Mouse (Mus musculus): ENCODE data around the gene Spib. TPM values are rescaled to one million over a fixed set of nuclear protein-coding genes. Genes with fewer than 3 reads are reported as not detected.
A peak's percentile ranks its signal among the peaks of the same experiment; 100 is the strongest.

The Spib gene
- polyA plus RNA-seq, 1 experiment from 2014 or later = 0.08 TPM

- Histone ChIP-seq H3K4me3 (no peak overlapping the region), H3K4me2 (replicated peaks) (no peak overlapping the region), H3K27ac (no peak overlapping the region), H3K9ac (no peak overlapping the region), H3K9me3 (replicated peaks) (no peaks in the 10 kb centered on the region), H3K4me1 (peaks cover 19% of the 10 kb centered on the region), H3K36me3 (peaks cover 61% of the 10 kb centered on the region), H3K27me3 (no peaks in the 10 kb centered on the region)
- 96% methylated on average over 5 of the region's 5 CpGs for WGBS
- no peak for ATAC-seq (ENCODE audit: low FRiP score)
Observed at GRCm38 (mm10) chr7:44491391-44491790, 40.5 kb downstream of the Spib start.

- ATAC-seq (ENCODE audit: low FRiP score) = no peak
- peaks cover 13% of the 10 kb centered on the region for H3K4me1 ChIP-seq
- WGBS = 92% methylated on average over 4 of the region's 4 CpGs
- peaks cover 61% of the 10 kb centered on the region for H3K36me3 ChIP-seq
- H3K4me3 ChIP-seq = no peak overlapping the region
- no peak overlapping the region for H3K4me2 ChIP-seq (replicated peaks)
- no peaks in the 10 kb centered on the region for H3K9me3 ChIP-seq (replicated peaks)
- no peak overlapping the region for H3K9ac ChIP-seq
- no peak overlapping the region for H3K27ac ChIP-seq
- H3K27me3 ChIP-seq = no peaks in the 10 kb centered on the region
Observed at GRCm38 (mm10) chr7:44490281-44490680, 41.6 kb downstream of the Spib start.

- no peak for ATAC-seq (ENCODE audit: low FRiP score)
- 94% methylated on average over 8 of the region's 8 CpGs for WGBS
- Histone ChIP-seq H3K4me1 (peaks cover 5% of the 10 kb centered on the region), H3K4me3 (no peak overlapping the region), H3K4me2 (replicated peaks) (no peak overlapping the region), H3K27ac (no peak overlapping the region), H3K36me3 (peaks cover 51% of the 10 kb centered on the region), H3K9ac (no peak overlapping the region), H3K9me3 (replicated peaks) (no peaks in the 10 kb centered on the region), H3K27me3 (no peaks in the 10 kb centered on the region)
Observed at GRCm38 (mm10) chr7:44488545-44488944, 43.3 kb downstream of the Spib start.

- Histone ChIP-seq H3K4me1 (peaks cover 5% of the 10 kb centered on the region), H3K4me2 (replicated peaks) (no peak overlapping the region), H3K9ac (no peak overlapping the region), H3K27me3 (no peaks in the 10 kb centered on the region), H3K4me3 (no peak overlapping the region), H3K36me3 (peaks cover 45% of the 10 kb centered on the region), H3K27ac (no peak overlapping the region), H3K9me3 (replicated peaks) (no peaks in the 10 kb centered on the region)
- WGBS = 89% methylated on average over 7 of the region's 7 CpGs
- no peak for ATAC-seq (ENCODE audit: low FRiP score)
Observed at GRCm38 (mm10) chr7:44487936-44488335, 43.9 kb downstream of the Spib start.

GRCm38 (mm10) chr7:44486927-44487575 is 44.8 kb downstream of the Spib start:
- no peaks in the 10 kb centered on the region for H3K9me3 ChIP-seq (replicated peaks)
- H3K27ac ChIP-seq = peak overlapping the region; percentile 19; the same call in 1 of the 2 replicates
- H3K4me2 ChIP-seq (replicated peaks) = no peak overlapping the region
- H3K4me1 ChIP-seq = peaks cover 5% of the 10 kb centered on the region
- H3K27me3 ChIP-seq = peaks cover 7% of the 10 kb centered on the region
- H3K9ac ChIP-seq = 0 out of 2 replicates have a peak overlapping the region, but pooled peaks have one; percentile 15
- H3K4me3 ChIP-seq = no peak overlapping the region
- H3K36me3 ChIP-seq = peaks cover 37% of the 10 kb centered on the region
- ATAC-seq (ENCODE audit: low FRiP score) = no peak
- WGBS = 61% methylated on average over 13 of the region's 13 CpGs

- Histone ChIP-seq H3K27ac (no peak overlapping the region), H3K36me3 (peaks cover 23% of the 10 kb centered on the region), H3K9me3 (replicated peaks) (no peaks in the 10 kb centered on the region), H3K9ac (no peak overlapping the region), H3K4me3 (no peak overlapping the region), H3K27me3 (peaks cover 18% of the 10 kb centered on the region), H3K4me1 (peaks cover 5% of the 10 kb centered on the region), H3K4me2 (replicated peaks) (no peak overlapping the region)
- 78% methylated on average over 7 of the region's 7 CpGs for WGBS
- ATAC-seq (ENCODE audit: low FRiP score) = no peak
Observed at GRCm38 (mm10) chr7:44485572-44486195, 46.2 kb downstream of the Spib start.

GRCm38 (mm10) chr7:44484841-44485571 is 46.9 kb downstream of the Spib start:
- no peak overlapping the region for H3K4me2 ChIP-seq (replicated peaks)
- peaks cover 25% of the 10 kb centered on the region for H3K27me3 ChIP-seq
- no peaks in the 10 kb centered on the region for H3K9me3 ChIP-seq (replicated peaks)
- peaks cover 16% of the 10 kb centered on the region for H3K36me3 ChIP-seq
- WGBS = 40% methylated on average over 5 of the region's 5 CpGs
- H3K9ac ChIP-seq = no peak overlapping the region
- H3K4me1 ChIP-seq = peaks cover 5% of the 10 kb centered on the region
- H3K4me3 ChIP-seq = no peak overlapping the region
- ATAC-seq (ENCODE audit: low FRiP score) = peak; percentile 78
- H3K27ac ChIP-seq = no peak overlapping the region

GRCm38 (mm10) chr7:44484109-44484508 is 47.8 kb downstream of the Spib start:
- Histone ChIP-seq H3K4me3 (no peak overlapping the region), H3K27me3 (peaks cover 34% of the 10 kb centered on the region), H3K4me2 (replicated peaks) (no peak overlapping the region), H3K27ac (no peak overlapping the region), H3K36me3 (peaks cover 8% of the 10 kb centered on the region), H3K9me3 (replicated peaks) (no peaks in the 10 kb centered on the region), H3K9ac (no peak overlapping the region), H3K4me1 (peaks cover 5% of the 10 kb centered on the region)
- no peak for ATAC-seq (ENCODE audit: low FRiP score)
- 100% methylated on average over 1 of the region's 1 CpGs for WGBS

- ATAC-seq (ENCODE audit: low FRiP score) = no peak
- no peak overlapping the region for H3K27ac ChIP-seq
- 80% methylated on average over 3 of the region's 3 CpGs for WGBS
- H3K27me3 ChIP-seq = peaks cover 45% of the 10 kb centered on the region
- H3K9me3 ChIP-seq (replicated peaks) = no peaks in the 10 kb centered on the region
- no peak overlapping the region for H3K4me3 ChIP-seq
- H3K4me1 ChIP-seq = peaks cover 5% of the 10 kb centered on the region
- H3K36me3 ChIP-seq = no peaks in the 10 kb centered on the region
- no peak overlapping the region for H3K4me2 ChIP-seq (replicated peaks)
- H3K9ac ChIP-seq = no peak overlapping the region; the same call in 1 of the 2 replicates
Observed at GRCm38 (mm10) chr7:44482836-44483435, 48.9 kb downstream of the Spib start.

Small RNA genes lying within 50 kb of the gene (microRNA-seq; reads per million reads assigned to microRNA genes)
- not detected for gene Mir7053

Other genes starting within 250 kb of the Spib start
- 2.0 and 2.9 TPM in 2 replicates for gene Clec11a, start 225.2 kb downstream of the Spib start, polyA plus RNA-seq (2016; fragmentation: Nextera tagmentation; extraction: Ambion mirVana)
- 12.5 and 12.8 TPM in 2 replicates for gene Shank1, start 221.8 kb downstream of the Spib start, polyA plus RNA-seq (2016; fragmentation: Nextera tagmentation; extraction: Ambion mirVana)
- 6.8 and 7.5 TPM in 2 replicates for gene Syt3, start 148.0 kb downstream of the Spib start, polyA plus RNA-seq (2016; fragmentation: Nextera tagmentation; extraction: Ambion mirVana)
- 1.1 and 1.9 TPM in 2 replicates for gene 1700008O03Rik, start 146.3 kb downstream of the Spib start, polyA plus RNA-seq (2016; fragmentation: Nextera tagmentation; extraction: Ambion mirVana)
- gene Lrrc4b, start 103.1 kb downstream of the Spib start, polyA plus RNA-seq (2016; fragmentation: Nextera tagmentation; extraction: Ambion mirVana) = 12.6 and 12.7 TPM in 2 replicates
- 1.3 and 3.9 TPM in 2 replicates for gene Aspdh, start 66.7 kb downstream of the Spib start, polyA plus RNA-seq (2016; fragmentation: Nextera tagmentation; extraction: Ambion mirVana)
- gene Josd2, start 64.1 kb downstream of the Spib start, polyA plus RNA-seq (2016; fragmentation: Nextera tagmentation; extraction: Ambion mirVana) = 60.5 and 65.1 TPM in 2 replicates
- gene Emc10, start 35.5 kb downstream of the Spib start, polyA plus RNA-seq (2016; fragmentation: Nextera tagmentation; extraction: Ambion mirVana) = 134 and 142 TPM in 2 replicates
- gene Fam71e1, start 35.5 kb downstream of the Spib start, polyA plus RNA-seq (2016; fragmentation: Nextera tagmentation; extraction: Ambion mirVana) = 25.2 and 26.0 TPM in 2 replicates
- gene Mybpc2, start 7.4 kb downstream of the Spib start, polyA plus RNA-seq (2016; fragmentation: Nextera tagmentation; extraction: Ambion mirVana) = 0.22 TPM in 1 of 2 replicates, not detected in the other
- gene Pold1, start 16.8 kb upstream of the Spib start, polyA plus RNA-seq (2016; fragmentation: Nextera tagmentation; extraction: Ambion mirVana) = 72.1 and 73.5 TPM in 2 replicates
- gene Nr1h2, start 21.9 kb upstream of the Spib start, polyA plus RNA-seq (2016; fragmentation: Nextera tagmentation; extraction: Ambion mirVana) = 71.5 and 75.8 TPM in 2 replicates
- gene Napsa, start 40.3 kb upstream of the Spib start, polyA plus RNA-seq (2016; fragmentation: Nextera tagmentation; extraction: Ambion mirVana) = 0.87 and 1.2 TPM in 2 replicates
- gene Kcnc3, start 58.6 kb upstream of the Spib start, polyA plus RNA-seq (2016; fragmentation: Nextera tagmentation; extraction: Ambion mirVana) = 3.4 and 3.8 TPM in 2 replicates
- gene Myh14, start 138.8 kb upstream of the Spib start, polyA plus RNA-seq (2016; fragmentation: Nextera tagmentation; extraction: Ambion mirVana) = 3.9 and 4.3 TPM in 2 replicates
- not detected in 2 replicates for gene Izumo2, start 176.7 kb upstream of the Spib start, polyA plus RNA-seq (2016; fragmentation: Nextera tagmentation; extraction: Ambion mirVana)
- 32.7 and 34.0 TPM in 2 replicates for gene Vrk3, start 216.3 kb upstream of the Spib start, polyA plus RNA-seq (2016; fragmentation: Nextera tagmentation; extraction: Ambion mirVana)
- gene Zfp473, start 219.0 kb upstream of the Spib start, polyA plus RNA-seq (2016; fragmentation: Nextera tagmentation; extraction: Ambion mirVana) = 2.3 and 2.8 TPM in 2 replicates